Mouse (Mus musculus) naive thymus-derived CD4-positive, alpha-beta T cell, adult 2 months (primary cell): ENCODE results near the gene Cmtm4.

Experiments used
- DNase-seq: peaks from one replicate; pipeline ENCODE4 v3.0.0-alpha.2; 2011; ENCODE audit warnings: low read depth

Cmtm4 gene

DNA sequence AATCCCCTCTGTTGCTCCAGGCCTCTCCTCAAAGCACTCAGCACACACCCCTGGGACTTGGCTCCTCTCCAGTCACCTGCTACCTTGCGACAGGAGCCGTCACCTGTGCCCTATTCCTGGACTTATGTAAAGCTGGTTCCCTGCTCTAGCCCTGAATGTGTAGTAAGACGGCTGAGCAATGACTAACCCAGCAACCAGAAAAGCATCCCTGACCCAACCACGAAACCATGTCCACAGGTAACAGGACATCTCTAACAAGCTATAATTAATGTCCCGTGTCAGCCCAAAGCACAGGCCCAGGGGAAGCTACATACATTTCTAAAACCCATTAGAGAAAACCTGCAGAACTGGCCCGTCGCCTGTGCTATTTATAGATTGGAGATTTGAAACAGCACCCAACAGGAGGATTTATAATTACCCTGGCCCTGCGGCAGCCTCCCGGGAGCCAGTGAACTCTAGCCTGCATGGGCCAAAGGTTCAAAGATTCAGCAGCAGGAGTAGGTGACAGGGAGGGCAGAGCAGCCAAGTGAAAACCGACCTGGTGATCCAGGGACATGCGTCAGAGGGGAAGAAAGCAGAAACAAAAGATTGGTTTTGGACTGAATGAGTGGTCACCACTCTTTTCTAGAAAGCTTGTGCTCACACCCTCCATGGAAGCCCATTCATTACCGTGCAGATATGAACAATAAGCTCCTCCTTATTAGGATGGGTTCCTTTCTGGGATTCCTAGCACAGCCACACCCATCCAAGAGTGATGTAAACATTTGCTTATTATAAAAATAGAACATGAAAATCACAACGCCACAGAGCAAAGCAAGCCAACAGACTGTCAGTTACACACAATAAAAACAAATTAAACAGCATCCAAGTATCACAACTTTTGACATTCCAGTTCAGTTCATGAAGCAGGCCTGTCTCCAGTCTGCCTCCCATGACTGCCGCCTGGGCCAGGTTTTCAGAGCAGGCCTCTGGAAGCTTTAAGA lies 20.5 kb downstream of the Cmtm4 start:
- no peak for DNase-seq

DNA sequence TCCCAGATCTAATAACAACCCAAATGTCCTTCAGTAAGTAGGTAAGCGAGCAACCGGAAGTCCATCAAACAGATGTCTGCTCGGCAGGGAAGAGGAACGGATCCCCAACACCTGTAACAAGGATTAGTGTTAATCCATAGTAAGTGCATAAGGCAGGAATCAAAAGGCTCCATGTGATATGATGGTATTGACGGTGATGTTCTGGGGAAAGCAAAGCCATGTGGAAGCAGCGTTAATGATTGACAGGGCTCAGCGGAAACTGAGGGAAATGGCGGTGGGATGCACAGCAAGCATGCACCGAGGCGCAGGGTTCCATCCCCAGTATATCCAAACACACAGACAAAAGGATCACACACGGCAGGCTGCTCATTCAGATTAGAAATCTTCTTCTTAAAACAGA lies 21.3 kb downstream of the Cmtm4 start:
- DNase-seq: no peak

DNA sequence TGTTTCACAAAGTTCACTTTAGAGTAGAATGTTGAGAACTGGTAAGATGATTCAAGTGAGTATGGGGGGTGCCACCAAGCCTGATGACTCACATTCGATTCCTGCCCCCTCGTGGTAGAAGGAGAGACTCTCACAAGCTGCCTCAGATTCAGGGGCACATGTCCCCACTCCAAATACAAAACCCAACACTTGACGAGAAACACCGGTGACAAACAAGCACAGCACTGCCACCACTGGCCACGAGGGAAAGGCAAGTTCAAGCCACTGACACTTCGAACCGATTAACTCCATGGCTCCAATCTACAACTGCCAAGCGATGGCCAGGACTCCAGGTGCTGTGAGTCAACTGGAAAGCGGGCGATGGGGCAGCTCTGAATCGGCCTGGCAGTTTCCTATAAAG lies 21.8 kb downstream of the Cmtm4 start:
- no peak for DNase-seq

- no peak for DNase-seq
Measured at GRCm38 (mm10) chr8:104371121-104371520, 24.5 kb downstream of the Cmtm4 start.

DNA sequence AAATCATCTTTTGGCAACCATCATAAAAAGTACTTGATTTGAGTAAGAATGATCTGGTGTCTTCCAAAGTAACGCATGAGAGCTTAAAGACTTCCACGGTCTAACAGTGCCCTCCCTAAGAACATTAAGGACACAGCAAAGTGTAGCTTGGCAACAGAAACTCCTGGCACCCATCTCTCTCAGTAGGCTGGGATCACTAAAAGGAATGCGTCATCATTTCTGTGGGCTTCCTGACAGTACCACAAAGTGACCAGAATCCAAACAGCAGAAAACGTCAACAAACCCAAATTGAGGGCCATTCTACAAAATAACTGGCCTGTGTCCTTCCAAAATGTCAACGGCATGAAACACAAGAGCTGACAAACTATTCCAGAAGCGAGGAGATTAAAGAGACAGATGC lies 25.5 kb downstream of the Cmtm4 start:
- no peak for DNase-seq

GRCm38 (mm10) chr8:104369591-104369990 lies 26.0 kb downstream of the Cmtm4 start:
- DNase-seq: no peak

DNA sequence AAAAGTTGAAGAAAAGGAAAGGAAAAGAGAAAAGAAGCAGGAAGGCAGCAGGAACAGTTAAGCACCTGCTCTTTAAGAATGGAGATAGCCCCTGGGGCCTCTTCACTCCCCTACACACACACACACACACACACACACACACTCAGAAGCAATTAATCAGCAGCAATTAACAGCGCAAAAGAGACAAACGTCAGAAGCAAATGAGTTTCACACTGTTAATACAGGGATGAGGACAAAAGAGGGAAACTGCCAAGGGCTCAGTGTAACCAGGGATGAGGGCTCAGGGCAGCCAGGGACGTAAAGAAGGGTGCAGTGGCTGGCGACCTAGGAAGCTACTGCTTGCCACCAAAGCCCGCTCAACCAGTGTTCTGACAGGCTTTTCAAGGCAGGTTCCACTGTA lies 28.2 kb downstream of the Cmtm4 start:
- no peak for DNase-seq

GRCm38 (mm10) chr8:104365695-104366094 lies 29.9 kb downstream of the Cmtm4 start:
- DNase-seq: no peak

- DNase-seq: no peak
Measured at GRCm38 (mm10) chr8:104359778-104360456, 35.7 kb downstream of the Cmtm4 start.

GRCm38 (mm10) chr8:104358637-104359036 lies 37.0 kb downstream of the Cmtm4 start:
- DNase-seq: no peak

GRCm38 (mm10) chr8:104354504-104354903 lies 41.1 kb downstream of the Cmtm4 start:
- DNase-seq: no peak

GRCm38 (mm10) chr8:104353186-104353585 lies 42.4 kb downstream of the Cmtm4 start:
- DNase-seq: no peak

GRCm38 (mm10) chr8:104350047-104350446 lies 45.6 kb downstream of the Cmtm4 start:
- DNase-seq: no peak

DNA sequence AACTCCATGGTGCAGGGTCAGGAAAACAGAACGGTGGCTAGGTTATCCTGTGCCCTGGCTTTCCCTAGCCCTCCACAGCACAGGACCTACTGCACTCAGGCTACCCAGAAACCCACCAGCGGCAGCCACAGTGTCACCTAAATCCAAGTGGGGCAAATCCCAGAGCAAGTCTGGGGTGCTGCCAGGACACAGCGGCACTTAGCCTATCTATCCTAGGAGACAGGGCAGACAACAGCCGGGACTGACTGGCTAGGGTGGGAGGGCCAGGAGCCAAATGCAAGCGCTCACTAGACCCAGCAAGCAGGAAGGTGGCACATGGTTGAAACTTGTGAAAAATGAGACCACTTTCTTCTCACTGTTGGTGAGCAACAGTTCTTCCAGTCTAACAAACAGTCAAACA lies 46.6 kb downstream of the Cmtm4 start:
- no peak for DNase-seq

GRCm38 (mm10) chr8:104346706-104347105 lies 48.9 kb downstream of the Cmtm4 start:
- DNase-seq: no peak

- DNase-seq: no peak
Measured at GRCm38 (mm10) chr8:104344622-104345021, 51.0 kb downstream of the Cmtm4 start.

DNA sequence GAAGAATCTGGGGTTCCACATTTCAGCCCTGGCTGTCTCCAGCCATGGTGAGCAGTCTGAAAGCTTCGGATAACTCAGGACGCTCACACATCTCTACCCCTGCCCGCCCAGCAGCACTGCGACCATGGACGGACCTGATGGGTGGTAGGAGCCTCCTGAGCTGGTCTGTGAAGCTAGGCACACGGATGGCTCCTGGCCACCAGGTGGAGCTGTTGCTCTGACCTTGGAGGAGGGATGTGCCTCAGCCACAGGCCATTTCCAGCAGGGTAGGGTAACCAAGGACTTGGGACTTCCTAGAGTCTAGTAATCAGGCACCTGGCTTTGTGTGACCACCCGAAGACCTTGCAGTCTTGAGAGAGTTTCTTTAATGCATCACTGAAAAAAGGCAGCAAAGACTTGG lies 51.6 kb downstream of the Cmtm4 start:
- DNase-seq: peak; percentile 90

- peak; percentile 10 for DNase-seq
Measured at GRCm38 (mm10) chr8:104342426-104342825, 53.2 kb downstream of the Cmtm4 start.

DNA sequence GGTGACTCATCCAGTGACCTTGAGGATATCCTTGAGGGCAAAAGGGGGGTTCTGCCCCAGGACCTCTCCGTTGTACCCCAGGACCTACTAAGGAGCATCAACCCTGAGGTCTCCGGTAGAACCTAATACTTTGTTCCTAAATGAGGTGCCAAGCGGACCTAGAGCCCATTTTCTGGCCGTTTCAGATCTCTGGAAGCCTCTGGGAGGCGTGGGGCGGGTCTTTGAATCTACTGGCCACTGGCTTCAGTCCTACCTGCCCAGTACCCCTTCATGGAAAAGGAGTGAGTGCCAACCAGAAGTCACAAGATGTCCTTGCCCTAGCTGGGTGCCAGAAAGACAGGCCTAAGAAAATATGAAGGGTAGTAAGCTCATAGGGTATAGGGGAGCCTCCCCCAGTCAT lies 53.9 kb downstream of the Cmtm4 start:
- peak; percentile 15 for DNase-seq

DNA sequence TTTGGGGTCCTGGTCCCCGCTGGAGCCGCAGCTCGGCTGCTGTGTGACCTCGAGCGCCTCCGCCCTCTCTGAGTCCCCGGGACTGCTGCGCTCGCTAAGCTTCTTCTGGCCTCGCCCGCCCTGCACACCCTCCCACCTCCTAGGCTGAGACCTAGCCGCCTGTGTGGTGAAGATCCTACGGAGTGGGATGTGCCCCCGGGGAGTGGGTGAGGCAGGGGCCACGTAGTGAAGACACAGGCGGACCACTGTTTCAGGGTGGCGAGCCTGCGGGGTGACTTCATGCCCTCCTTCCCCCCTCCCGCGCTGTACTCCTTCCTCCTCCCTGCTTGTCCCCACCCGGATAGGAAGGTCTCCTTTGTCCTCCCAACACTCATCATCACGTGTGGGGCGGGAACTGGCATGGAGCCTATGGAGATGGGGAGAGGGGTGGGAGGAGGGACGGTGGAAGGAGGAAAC lies 54.5 kb downstream of the Cmtm4 start:
- DNase-seq: no peak

- DNase-seq: peak; percentile 86
Measured at GRCm38 (mm10) chr8:104340233-104341105, 55.1 kb downstream of the Cmtm4 start.

DNA sequence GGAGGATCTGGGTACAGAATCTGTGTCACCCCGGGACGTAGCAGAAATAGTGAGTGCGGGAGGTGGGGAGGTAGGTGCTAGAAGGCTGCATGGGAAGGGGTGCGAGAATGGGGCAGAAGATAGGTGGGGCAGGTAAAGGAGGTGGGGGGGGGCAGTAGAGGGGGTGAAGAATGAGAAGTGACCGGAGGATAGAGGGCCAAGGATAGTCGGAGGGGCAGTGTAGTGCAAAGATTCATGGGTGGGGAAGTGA lies 55.7 kb downstream of the Cmtm4 start:
- no peak for DNase-seq
